Mouse (Mus musculus) ovary, postnatal 36 days (tissue): ENCODE data around the gene Dapk2.

Source experiments
- DNase-seq: peaks from one replicate; pipeline ENCODE4 v3.0.0; 2022; ENCODE audit warnings: low spot score, mixed read lengths

Gene Dapk2

DNA sequence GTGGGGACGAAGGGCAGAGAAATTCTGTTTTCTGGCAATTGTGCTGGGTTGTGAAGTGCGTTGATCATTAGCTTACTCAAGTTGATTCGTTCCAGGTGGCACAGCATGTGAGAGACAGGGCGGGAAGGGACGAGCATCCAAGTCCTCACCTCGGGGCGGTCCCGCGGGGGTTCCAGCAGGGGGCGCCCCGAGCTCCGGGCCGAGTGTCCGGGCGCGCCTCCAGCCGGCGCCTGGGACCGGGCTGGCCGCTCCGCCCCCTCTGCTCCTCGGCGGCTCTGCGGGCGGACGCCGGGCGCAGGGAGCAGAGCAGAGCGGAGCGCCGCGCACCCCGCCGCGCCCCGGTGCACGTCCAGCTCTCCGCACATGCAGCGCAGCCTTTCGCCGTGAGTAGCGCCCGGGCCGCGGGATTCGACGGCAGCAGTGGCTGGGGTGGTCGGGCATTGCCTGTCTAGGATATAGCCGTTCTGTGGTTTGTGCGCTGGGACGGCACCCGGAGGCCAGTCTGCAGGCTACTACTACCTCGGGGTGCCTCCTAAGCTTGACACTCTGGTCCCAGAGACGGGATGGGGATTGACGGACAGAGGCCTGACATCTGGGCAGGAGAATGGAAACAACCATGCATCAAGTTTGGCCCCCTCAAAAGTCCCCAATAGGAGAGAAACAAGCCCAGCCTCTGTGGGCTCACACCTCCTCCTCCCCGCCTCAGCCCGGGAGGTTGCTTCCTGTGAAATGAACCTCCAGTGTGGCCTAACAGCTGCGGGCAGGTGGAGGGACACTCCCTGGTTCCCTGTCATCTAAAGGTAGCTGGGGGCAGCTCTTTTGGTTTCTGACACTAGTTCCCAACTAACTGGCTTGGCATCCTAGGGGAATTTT lies at the start of gene Dapk2:
Dapk2 (plus strand) TSS at position 266 of the 873 bp plus-strand sequence.
- peak; percentile 89 for DNase-seq

DNA sequence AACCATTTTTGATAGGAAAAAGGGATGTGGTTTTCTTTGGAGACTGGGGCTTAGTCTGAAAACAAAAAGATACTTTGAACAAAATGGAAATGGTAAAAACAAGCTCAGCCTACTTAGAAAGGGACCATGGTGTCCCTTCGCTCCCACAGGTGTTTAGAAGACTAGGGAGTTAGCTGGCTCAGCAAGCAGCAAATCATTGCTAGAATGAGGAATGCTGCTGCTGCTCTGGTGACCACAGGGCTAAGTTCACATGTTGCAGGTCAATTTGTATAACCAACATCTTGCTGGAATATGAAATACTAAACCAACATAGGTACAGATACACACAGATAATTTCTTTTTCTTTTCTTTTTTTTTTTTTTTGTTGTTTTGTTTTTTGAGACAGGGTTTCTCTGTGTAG lies 48.4 kb upstream of the Dapk2 start:
- no peak for DNase-seq

DNA sequence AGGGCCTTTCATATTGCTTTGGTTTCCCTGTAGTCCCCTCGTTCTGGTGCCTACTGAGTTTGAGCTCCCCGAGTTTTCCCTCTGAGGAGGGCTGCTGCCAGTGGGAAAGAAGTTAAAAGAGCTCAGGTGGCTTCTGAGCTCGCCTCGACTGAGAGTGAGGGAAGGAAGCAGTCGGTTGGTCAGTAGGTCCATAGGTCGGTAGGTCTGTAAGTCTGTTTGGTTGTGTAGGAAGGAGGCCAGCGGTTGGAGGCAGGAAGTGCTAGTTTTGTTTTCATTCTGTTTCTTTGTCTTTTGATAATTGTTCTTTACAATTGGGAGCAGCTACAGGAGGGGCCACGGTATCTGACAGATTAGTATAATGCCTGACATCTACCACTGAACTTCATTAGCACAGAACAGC lies 47.9 kb upstream of the Dapk2 start:
- DNase-seq, result no peak

DNA sequence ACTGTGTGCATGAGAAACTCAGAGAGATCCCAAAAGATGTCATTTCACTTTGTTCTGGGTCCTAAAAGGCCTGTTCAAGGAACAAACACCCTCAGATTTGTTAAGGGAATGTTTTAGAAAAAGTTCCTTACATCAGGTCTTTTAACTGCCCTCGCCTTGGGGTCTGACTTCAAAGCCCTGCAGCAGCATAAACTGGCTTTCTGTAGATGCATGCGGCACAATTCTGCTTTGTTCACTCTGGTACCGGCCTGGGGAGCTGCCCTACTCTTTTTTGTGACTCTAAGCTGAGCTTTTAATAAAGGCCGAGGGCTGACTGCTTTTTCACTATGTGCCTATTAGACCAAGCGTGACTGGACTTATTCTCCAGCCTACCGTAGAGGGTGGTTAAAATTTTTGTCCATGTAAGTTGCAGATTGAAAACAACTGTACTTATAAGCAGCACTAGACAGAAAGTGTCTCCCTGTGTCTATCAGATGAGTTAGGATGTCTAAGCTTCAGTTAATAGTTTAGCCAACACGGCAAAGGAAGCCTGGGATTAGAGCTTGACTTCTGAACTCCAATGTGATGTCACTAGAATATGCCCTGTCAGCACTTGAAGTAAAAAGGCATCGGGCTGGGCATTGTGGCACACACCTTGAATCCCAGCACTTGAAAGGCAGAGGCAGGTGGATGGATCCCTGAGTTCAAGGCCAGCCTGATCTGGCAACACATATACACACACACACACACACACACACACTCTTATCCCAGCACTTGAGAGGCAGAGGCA lies 47.2 kb upstream of the Dapk2 start:
- DNase-seq, result no peak

DNA sequence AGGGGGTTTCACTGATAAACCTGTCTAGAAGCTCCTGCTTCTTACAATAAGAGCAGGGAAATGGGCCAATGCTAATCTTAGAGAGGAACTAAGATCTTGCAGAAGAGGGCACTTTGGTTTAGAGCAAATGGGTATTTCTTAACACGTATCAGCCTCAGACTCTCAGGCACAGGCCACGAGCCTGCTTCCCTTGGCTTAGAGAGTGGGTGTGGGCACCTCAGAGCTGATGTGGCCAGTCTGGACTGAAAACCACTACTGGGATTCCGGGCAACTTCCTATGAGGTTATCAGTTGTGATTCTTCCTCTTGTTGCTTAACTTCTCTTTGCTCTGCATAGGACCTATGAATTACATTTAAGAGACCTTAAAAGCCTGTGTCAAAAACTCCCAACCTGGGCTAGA lies 43.7 kb upstream of the Dapk2 start:
- no peak for DNase-seq

DNA sequence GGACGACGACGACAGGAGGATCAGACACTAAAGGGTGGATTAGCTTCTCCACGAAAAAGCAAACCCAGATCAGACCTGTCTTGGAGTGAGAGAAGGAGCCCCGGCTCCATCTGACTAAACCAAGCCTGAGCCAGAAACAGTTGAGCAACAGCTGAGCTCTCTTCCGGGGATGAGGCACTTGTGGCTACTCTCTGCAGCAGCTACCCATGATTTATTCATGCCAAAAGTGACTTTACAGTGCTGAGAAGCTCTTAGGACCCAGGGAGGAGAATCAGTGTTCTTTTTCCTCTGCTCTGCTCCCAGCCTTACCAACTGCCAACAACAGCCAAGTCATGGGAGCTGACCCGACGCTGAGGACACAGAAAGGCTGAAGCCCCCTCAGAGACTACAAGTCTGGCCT lies 41.1 kb upstream of the Dapk2 start:
- DNase-seq, result no peak

DNA sequence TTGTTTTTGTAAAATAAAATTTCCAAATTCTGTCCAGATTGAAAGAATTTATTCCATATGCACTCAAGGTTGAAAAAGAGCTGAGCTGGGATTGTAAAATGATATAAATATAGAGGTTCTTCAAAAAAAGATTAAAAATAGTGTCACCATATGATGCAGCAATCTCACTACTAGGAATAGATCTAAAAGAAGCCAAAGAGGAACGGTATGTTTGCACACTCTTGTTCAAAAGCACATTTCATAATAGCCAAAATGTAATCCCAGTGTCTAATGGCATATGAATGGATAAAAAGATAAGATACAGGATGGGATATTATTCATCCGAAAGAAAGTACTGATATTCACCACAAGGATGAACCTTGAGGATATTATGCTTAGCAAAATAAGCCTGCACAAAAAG lies 38.5 kb upstream of the Dapk2 start:
- no peak for DNase-seq

DNA sequence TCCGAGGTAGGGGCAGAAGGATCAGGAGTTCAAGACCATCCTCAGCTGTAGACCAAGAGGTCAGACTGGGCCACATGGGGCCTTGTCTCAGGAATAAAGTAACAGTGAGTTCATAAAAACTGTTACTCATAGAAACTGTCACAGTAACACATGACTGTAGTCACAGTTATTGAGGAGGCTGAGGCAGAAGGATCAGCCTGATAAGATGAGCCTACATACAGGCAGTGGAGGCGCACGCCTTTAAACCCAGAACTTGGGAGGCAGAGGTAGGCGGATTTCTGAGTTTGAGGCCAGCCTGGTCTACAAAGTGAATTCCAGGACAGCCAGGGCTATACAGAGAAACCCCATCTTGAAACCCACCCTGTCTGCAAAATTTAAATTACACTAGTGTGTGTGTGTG lies 37.9 kb upstream of the Dapk2 start:
- no peak for DNase-seq

DNA sequence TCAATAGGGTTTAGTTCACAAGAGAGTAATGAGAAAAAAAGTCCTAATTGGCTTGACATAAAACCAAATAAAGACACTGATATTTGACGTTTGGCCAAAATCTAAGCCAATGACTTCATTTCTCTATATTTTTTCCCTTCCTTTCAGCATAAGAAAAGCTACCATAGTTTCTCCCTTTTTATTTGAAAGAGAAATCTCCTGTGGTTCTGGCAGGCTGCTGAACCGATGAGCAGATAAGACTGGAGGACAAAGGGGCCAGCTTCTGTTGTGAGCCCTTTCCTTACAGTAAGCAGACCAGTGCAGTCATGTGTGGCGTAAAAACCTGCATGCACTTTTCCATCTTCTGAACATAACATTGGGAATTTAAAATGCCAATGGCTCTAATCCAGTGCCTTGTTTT lies 37.1 kb upstream of the Dapk2 start:
- no peak for DNase-seq

DNA sequence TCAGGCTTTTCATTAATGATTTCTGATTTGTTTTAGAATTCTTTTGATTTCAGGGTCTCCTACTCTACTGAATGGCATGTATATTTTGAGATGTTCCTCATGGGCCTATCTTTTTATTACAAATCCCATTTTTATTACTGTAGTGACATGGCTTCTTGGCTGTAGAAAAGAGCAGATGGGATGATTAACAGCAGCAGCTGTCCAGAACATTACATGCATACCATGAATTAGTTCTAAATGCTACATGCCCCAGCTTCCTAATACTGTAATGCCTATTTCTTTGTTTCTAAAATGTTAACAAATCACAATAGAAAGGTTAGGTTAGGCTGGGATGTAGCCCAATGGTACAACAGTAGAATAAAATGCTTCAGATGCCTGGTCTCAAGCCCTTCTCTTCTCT lies 36.6 kb upstream of the Dapk2 start:
- DNase-seq, result no peak

DNA sequence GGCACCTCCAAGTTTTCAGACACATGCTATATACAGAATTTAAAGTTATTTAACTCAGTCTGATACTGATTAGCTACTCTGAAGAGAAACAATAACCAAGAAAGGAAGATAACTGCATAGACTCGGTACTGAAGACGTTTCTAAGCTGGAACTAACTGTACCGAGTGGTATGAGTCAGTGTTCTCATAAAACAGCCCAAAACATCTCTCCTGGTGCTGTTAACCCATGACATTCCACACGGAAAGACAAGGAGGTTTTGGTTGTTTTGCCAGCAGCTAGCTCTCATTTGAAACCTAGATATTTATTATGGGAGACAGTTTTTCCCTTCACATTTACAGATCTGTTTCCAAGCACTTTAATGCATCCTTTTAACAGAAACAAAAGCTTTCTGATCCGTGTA lies 34.4 kb upstream of the Dapk2 start:
- DNase-seq, result no peak

DNA sequence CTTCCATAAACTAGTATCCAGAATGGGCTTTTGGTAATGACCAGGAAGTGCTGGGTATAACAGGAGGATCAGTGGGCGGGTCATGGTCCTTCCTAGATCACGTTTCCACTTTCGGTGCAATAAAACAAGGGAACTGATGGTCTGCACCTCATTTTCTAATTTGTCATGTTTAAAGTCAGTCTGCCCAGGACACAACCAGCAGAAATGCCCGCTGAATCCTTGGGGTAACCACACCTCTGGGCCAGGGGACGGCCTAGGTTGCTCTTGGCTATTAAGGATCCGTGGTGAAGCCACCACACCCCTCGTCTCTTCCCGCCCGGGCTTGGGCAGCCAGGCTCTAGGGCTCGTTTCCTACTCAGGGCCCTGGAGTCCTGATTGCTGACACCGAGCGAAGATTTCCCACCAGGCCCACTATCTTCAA lies 33.9 kb upstream of the Dapk2 start:
- DNase-seq, result no peak

DNA sequence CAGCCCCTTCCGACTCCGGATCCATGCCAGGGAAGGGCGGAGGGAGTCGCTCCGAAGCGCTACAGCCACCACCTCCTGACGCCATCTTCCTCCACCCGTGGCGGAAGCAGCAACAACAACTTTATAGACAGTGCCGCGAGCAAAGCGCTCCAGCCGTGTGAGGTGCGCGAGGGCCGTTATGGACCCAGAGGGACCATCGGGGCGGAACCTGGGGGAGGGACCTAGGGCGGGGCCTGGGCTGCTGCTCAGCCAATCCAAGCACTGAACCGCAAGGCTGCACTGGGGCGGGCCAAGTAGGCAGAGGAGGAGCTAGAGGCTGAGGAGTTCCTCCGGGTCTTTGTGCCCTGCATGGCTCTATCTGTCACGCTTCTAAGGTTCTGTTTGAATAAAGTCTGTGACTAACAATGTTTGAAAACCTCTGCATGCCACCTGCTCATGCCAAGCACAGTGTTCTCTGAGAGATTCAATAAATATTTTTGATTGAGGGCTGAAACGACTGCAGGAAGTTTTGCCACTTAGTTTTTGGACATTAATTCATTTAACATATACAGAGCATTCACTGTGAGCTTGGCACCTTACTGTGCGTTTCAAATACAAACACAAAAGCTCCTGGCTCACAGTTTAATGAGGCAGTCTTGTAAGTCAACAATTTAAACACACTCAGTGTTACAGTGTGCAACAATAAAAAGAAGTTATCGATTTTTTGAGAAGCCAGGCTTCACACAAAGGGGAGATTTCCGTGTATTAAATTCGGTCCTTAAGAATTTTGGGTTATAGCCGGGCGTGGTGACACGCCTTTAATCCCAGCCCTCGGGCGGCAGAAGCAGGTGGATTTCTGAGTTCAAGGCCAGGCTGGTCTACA lies 33.1 kb upstream of the Dapk2 start:
- DNase-seq, result peak; percentile 98

DNA sequence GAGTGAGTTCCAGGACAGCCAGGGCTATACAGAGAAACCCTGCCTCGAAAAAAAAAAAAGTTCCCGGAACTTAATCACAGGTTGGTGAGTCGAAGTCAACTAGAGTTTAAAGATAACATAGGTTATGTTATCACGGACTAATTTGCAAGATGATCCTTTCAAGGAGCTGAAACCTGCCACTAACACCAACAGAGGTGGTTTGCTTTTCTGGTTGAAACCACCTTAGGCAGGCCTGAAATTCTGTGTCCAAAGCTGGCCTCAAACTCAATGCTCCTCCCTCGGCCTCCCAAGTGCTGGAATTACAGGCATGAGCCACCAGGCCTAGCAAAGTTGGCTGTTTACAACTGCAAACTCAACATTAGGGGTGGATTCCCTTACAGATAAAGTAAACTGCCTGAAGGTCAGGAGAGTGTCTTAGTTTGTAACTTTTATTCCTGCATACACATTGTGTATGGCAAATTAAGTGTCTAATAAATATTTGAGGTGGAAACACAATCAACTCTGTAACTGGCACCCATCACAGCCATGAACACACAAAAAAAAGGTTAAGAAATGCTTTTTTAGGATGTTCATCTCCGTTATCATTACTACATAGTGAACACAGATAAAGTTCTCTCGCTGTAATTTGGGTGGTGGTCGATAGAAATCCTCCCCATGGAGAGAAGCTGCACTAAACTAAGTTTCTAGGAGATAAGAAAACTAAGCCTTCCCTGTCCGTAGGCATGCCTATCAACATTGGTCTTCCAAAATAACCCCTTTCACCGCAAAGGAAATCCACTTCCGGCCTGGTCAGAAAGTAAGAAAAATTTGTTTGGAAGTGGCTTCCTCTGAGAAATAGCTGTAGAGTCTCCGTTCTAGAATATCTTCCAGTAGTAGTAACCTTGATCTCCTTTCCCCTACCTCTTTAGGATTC lies 32.2 kb upstream of the Dapk2 start:
- DNase-seq, result no peak

DNA sequence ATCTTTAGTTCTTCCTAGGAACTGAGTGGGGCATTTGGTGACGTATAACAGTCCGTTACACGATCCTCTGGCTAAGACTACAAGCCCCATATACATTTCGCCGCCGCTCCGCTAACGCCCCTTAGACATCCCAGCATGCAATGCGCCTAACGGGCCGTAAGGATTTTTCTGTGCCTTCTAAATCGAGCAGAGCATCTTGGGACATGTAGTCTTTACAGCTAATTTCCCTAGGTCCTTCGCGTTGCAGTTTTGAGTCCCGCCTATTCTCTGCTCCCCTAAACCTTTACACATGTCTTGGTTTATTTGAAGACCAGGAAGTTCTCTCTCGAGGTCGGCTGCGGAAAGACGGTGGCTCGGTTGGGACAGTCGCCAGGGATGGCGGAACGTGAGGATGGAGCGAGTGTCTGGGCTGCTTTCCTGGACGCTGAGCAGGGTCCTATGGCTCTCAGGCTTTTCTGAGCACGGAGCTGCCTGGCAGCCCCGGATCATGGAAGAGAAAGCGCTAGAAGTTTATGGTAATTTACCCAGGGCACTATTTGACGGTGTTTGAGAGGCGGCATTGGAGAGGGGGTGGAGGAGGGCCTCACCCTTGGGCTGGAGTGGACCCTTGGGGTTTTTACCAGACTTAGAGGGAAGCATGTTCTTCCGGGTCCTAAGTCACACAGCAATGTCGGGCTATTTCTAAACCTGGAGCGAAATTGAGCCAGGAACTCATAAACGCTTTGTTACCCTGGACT lies 31.4 kb upstream of the Dapk2 start, which contains the start of the genes Snx1 and Ciao2a:
Snx1 (minus strand) TSS at position 132 of the 737 bp plus-strand sequence.
Ciao2a (plus strand) TSS at position 156 of the 737 bp plus-strand sequence.
- peak; percentile 89 for DNase-seq

DNA sequence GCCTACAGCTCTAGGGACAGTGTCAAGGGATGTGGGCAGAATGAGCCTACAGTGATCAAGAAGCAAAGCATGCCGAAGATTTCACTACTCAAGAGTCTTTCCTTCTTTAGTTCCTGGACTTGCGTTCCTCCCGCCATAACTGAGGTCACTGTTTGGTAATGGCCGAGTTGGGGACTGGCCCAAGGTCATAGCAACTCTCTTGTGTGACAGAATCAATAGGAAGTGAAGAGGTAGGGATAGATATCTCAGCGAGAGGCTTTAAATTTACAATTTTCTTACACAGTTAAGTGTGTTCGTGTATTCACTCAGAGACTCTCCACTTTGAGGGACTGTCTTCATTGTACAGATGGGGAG lies 30.9 kb upstream of the Dapk2 start:
- no peak for DNase-seq

DNA sequence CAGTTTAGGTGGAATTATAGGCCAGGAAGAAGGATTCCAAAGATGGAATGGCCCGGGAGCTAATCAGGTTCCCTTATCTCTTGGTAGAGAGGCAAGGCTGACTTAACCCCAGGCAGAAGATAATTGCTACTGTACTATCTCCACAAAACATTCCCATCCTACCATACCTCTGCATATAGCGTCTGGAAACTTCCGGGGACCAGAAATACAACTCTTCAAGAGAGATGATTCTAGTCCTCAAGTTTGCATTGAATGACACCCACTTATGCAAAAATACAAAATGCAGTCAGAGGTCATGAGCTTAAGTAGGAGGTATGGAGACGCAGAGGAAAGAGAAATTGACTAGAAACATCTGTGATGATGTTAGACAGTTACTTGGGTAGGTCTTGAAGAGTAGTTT lies 30.1 kb upstream of the Dapk2 start:
- DNase-seq, result no peak

DNA sequence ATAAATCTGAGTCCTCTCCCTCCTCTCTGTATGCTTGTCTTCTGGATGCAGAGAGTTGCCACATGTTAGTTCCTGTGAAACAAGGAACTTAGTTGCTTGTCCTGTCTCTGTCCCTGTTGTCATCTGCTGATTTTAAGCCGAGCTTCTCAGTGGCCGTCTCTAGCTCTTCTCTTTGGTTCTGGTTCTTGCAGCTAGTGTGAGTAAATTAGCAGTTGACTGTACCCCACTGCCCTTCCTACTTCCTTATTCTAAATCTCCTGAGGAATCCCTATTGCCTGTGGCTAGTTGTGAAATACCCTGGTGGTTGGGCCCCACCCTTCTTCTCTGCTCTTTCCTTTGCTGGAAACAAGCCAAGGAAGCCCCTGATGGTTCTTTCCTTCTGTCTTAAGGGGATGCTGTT lies 26.6 kb upstream of the Dapk2 start:
- DNase-seq, result no peak

DNA sequence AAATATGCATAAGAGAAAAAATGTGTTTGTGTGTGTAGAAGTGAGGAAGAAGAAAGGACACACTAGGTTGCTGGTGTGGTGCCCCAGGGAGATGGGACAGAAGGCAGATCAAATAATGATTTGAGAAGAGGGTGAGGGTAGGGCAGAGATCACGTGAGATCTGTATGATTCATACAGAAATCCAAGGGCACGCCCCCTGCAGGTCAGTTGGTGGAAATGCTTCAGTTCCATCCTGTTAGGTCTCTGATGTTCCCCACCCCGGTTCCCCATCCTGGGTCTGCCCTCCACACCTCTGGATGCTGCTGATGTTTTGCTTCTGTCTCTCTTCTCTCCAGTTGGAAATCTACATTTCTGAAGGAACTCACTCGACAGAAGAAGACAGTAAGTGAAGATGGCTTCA lies 22.1 kb upstream of the Dapk2 start:
- DNase-seq, result no peak

DNA sequence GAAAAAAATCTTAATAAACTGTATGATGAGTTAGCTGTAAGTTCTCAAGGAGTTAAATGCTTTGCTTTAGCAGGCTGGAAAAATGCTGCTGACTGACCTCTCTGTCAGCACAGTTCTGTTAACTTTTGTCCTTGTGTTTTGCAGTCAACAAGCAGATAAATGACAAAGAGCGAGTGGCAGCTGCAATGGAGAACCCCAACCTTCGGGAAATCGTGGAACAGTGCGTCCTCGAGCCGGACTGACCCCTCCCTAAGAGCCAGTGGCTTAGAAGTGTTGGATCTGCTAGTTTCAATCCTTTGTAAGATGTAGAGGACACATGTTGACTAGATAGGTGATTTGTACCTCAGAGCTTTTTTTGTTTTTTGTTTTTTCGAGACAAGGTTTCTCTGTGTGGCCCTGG lies 19.8 kb upstream of the Dapk2 start:
- DNase-seq, result peak; percentile 38

DNA sequence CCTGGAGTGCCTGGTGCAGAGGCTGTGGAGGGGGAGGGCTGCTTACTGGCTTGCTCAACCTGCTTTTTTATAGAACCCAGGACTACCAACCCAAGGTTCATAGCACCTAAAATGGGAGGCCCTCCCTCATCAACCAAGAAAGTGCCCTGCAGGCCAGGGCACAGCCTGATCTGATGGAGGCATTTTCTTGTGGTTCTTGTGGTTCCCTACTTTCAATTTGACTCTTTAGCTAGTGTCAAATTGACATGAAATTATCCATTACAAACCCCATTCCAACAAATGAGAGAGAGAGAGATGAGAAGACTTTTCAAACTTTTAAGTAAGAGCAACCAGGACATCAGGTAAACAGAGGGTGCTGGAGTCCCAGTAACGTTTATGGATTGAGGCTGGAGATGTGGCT lies 15.8 kb upstream of the Dapk2 start:
- no peak for DNase-seq
